15 mouse cellular contexts compared by ENCODE assay signal in genomic region chr17:64641376-64641775, GRCm38 (mm10).
"Had no signal": no experiment of that assay in that cellular context is flagged by ENCODE, and none has a peak within 500 bp of the region (broad histone marks: within the 10 kb centered on the region; RNA-seq: fewer than 3 reads in every experiment).

No protein-coding gene starts in this region.

- DNase-seq: kidney, adult 18-20 months; kidney, postnatal 4 days; liver, embryonic 13.5 days; lung, adult 2 months; lung, postnatal 14 days; lung, postnatal 4 days; midbrain, embryonic 14.5 days; retina, postnatal 1 day; right cerebral cortex, postnatal 25 days; spleen, adult 18-20 months; thymus, postnatal 25 days had no signal

- H3K27ac ChIP-seq: limb, embryonic 12.5 days; limb, embryonic 15.5 days; liver, embryonic 13.5 days; stomach, embryonic 15.5 days had no signal

- H3K4me1 ChIP-seq: liver, embryonic 13.5 days had no signal

- H3K9ac ChIP-seq: limb, embryonic 12.5 days; limb, embryonic 15.5 days; liver, embryonic 13.5 days; stomach, embryonic 15.5 days had no signal

- H3K4me3 ChIP-seq: limb, embryonic 12.5 days; limb, embryonic 15.5 days; liver, embryonic 13.5 days; stomach, embryonic 15.5 days had no signal

- H3K9me3 ChIP-seq: limb, embryonic 12.5 days; limb, embryonic 15.5 days; liver, embryonic 13.5 days; stomach, embryonic 15.5 days had no signal

- H3K4me2 ChIP-seq: limb, embryonic 12.5 days; limb, embryonic 15.5 days; liver, embryonic 13.5 days; midbrain, embryonic 11.5 days; stomach, embryonic 15.5 days had no signal

- H3K27me3 ChIP-seq: limb, embryonic 12.5 days; limb, embryonic 15.5 days; liver, embryonic 13.5 days; stomach, embryonic 15.5 days had no signal
